Mouse (Mus musculus) ovary, postnatal 10 days (tissue): ENCODE measurements at regions not wholly inside any gene's neighbourhood (a gene's known extent, or its start where the extent isn't known, plus 50 kb on each side); places are given as distances from the start of the nearest gene placed in this dataset.

ENCODE experiments used
- DNase-seq: peaks from one replicate; pipeline ENCODE4 v3.0.0; 2022; ENCODE audit warnings: low spot score

DNA sequence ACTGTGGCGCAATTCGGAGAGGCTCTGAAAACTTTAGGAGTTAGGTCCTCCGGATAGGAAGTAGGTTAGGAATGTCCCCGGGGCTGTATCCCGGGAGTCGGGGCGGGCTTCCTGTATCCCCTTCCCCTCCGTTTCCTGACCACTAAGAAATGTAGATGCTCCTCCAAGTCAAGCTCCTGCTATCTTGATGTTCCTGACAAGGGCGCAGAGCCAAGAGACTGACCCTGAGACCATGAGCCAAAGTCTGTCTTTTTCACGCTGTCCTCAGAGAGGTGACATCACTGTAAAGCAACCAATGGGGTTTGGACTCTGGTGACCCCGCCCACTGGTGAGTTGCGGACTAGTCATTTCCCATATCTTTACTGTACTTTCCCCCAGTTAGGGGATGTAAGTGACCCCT, 51.8 kb upstream of the Rgma start:
- DNase-seq: no peak

DNA sequence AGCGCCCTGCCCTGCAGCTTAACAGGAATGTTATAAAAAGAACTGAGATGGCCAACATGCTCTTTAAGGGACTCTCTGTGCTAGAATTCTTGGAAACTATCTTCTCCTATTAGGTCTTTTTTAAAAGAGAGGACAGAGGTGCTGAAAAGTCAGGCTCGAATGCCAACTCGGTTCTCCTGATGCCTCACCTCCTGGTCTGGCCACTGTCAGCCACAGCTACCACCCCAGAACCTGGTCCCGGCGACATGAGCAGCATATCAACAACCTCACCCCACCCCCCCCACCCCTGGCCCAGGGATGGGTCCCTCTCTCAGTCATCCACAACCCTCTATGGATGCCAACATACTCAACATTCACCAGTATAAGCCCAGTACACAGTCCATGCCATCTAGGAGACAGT, 49.8 kb upstream of the Rgma start:
- no peak for DNase-seq
